Mouse (Mus musculus): Measurements from ENCODE around the gene Rora.
"Not testable (repeated sequence)": the region's sequence is repeated elsewhere in the genome, so short reads cannot be mapped to it uniquely, and the experiment has no call there.

Rora gene

GRCm38 (mm10) chr9:69084720-69085661 is 431.4 kb downstream of the Rora start:
- no peak for DNase-seq (ENCODE audit: low read depth, low spot score)

GRCm38 (mm10) chr9:69086844-69087243 is 433.3 kb downstream of the Rora start:
- DNase-seq (ENCODE audit: low read depth, low spot score), result no peak

- no peak for DNase-seq (ENCODE audit: low read depth, low spot score)
Observed at GRCm38 (mm10) chr9:69087325-69087724, 433.7 kb downstream of the Rora start.

GRCm38 (mm10) chr9:69090749-69091270 is 437.2 kb downstream of the Rora start:
- no peak for DNase-seq (ENCODE audit: low read depth, low spot score)

GRCm38 (mm10) chr9:69092119-69093013 is 438.8 kb downstream of the Rora start:
- DNase-seq (ENCODE audit: low read depth, low spot score), result peak; percentile 98

- DNase-seq (ENCODE audit: low read depth, low spot score), result not testable (repeated sequence)
Observed at GRCm38 (mm10) chr9:69100153-69100756, 446.7 kb downstream of the Rora start.

- no peak for DNase-seq (ENCODE audit: low read depth, low spot score)
Observed at GRCm38 (mm10) chr9:69104321-69104720, 450.7 kb downstream of the Rora start.

- DNase-seq (ENCODE audit: low read depth, low spot score), result no peak
Observed at GRCm38 (mm10) chr9:69109618-69110300, 456.2 kb downstream of the Rora start.

- no peak for DNase-seq (ENCODE audit: low read depth, low spot score)
Observed at GRCm38 (mm10) chr9:69110301-69110674, 456.7 kb downstream of the Rora start.

GRCm38 (mm10) chr9:69110706-69111105 is 457.1 kb downstream of the Rora start:
- DNase-seq (ENCODE audit: low read depth, low spot score), result no peak

GRCm38 (mm10) chr9:69111539-69111938 is 458.0 kb downstream of the Rora start:
- DNase-seq (ENCODE audit: low read depth, low spot score), result no peak

- DNase-seq (ENCODE audit: low read depth, low spot score), result no peak
Observed at GRCm38 (mm10) chr9:69114429-69114984, 460.9 kb downstream of the Rora start.

- DNase-seq (ENCODE audit: low read depth, low spot score), result no peak
Observed at GRCm38 (mm10) chr9:69116740-69117139, 463.2 kb downstream of the Rora start.

- no peak for DNase-seq (ENCODE audit: low read depth, low spot score)
Observed at GRCm38 (mm10) chr9:69121117-69121740, 467.6 kb downstream of the Rora start.

- peak; percentile 43 for DNase-seq (ENCODE audit: low read depth, low spot score)
Observed at GRCm38 (mm10) chr9:69125011-69125786, 471.6 kb downstream of the Rora start.

- no peak for DNase-seq (ENCODE audit: low read depth, low spot score)
Observed at GRCm38 (mm10) chr9:69125787-69126161, 472.2 kb downstream of the Rora start.

- DNase-seq (ENCODE audit: low read depth, low spot score), result no peak
Observed at GRCm38 (mm10) chr9:69126595-69126994, 473.0 kb downstream of the Rora start.

- DNase-seq (ENCODE audit: low read depth, low spot score), result no peak
Observed at GRCm38 (mm10) chr9:69128335-69128734, 474.7 kb downstream of the Rora start.

- no peak for DNase-seq (ENCODE audit: low read depth, low spot score)
Observed at GRCm38 (mm10) chr9:69132995-69133394, 479.4 kb downstream of the Rora start.

GRCm38 (mm10) chr9:69133696-69134095 is 480.1 kb downstream of the Rora start:
- DNase-seq (ENCODE audit: low read depth, low spot score), result peak; percentile 51
